Mouse (Mus musculus) neural tube, embryonic 14.5 days (tissue): ENCODE results near the gene Plk1. TPM values are rescaled to one million over a fixed set of nuclear protein-coding genes. Genes with fewer than 3 reads are reported as not detected.

ENCODE experiments used
- ATAC-seq: fragments of 200-750 bp; cut with Nextera tagmentation; 2 replicates; pipeline ENCODE4 v1.8.0; 2017; ENCODE audit warnings: low read depth, mild to moderate bottlenecking, moderate TSS enrichment, moderate library complexity
- H3K27ac ChIP-seq: fragments of 300-500 bp; sonication (generic); 2 replicates; pipeline ENCODE4 v1.5.1; 2014; ENCODE audit warnings: low read depth, mild to moderate bottlenecking, control low read depth, low read length, moderate library complexity, mixed read lengths
- H3K27me3 ChIP-seq: fragments of 300-500 bp; sonication (generic); 2 replicates; pipeline ENCODE4 v1.6.1; 2014; ENCODE audit warnings: low read length; ENCODE audit not compliant: control insufficient read depth, insufficient read depth
- H3K36me3 ChIP-seq: fragments of 300-500 bp; sonication (generic); 2 replicates; pipeline ENCODE4 v1.6.1; 2014; ENCODE audit warnings: low read length, mixed read lengths; ENCODE audit not compliant: control insufficient read depth, insufficient read depth
- H3K4me1 ChIP-seq: fragments of 300-500 bp; sonication (generic); 2 replicates; pipeline ENCODE4 v1.6.1; 2014; ENCODE audit warnings: low read length; ENCODE audit not compliant: control insufficient read depth, insufficient read depth
- H3K4me2 ChIP-seq: fragments of 300-500 bp; sonication (generic); 2 replicates; pipeline ENCODE4 v1.6.1; 2014; ENCODE audit warnings: mild to moderate bottlenecking, low read depth, low read length, control low read depth
- H3K4me3 ChIP-seq: fragments of 300-500 bp; sonication (generic); 2 replicates; pipeline ENCODE4 v1.5.1; 2014; ENCODE audit warnings: low read depth, low read length, control low read depth, mixed read lengths
- H3K9ac ChIP-seq: fragments of 300-500 bp; sonication (generic); replicated peaks from 2 replicates; pipeline ENCODE4 v1.6.1; 2014; ENCODE audit warnings: low read depth, mild to moderate bottlenecking, control low read depth, low read length, mixed read lengths
- H3K9me3 ChIP-seq: fragments of 300-500 bp; sonication (generic); 2 replicates; pipeline ENCODE4 v1.6.1; 2016; ENCODE audit warnings: low read length; ENCODE audit not compliant: control insufficient read depth
- WGBS: fragments of 180-500 bp; shearing (Covaris S2); extraction: QIAGEN DNeasy Blood & Tissue Kit; methylation state at CpG from one replicate; pipeline ENCODE4 v1.1.7; 2014; 5-methylcytosine and 5-hydroxymethylcytosine counted together
- polyA plus RNA-seq: library from polyadenylated mRNA; unstranded; fragments of >200 nt; fragmentation: Nextera tagmentation; extraction: Ambion mirVana; gene quantifications from 2 replicates; pipeline ENCODE4 v1.2.1, GENCODE M21; 2014

The Plk1 gene
- polyA plus RNA-seq, 1 experiment from 2014 or later: 5.0 TPM

DNA sequence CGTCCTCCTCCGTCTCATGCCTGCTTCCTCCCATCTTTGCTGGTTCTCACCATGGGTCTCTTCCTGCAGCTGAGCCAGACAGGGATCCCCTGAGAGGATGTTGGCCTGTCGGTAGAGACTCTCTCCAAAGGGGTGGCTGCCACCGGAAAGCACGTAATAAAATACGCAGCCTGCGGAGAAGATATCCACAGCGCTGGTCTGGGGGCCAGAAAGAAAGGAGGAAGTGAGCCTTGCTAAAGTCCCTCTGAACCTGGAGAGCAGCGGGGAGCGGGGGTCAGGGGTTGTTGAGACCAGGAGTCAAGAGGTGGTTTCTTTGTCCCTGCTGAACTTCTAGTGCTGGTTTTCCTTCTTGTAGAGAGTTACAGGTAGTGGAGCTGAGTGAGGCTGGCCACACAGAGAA, 12.4 kb downstream of the Plk1 start:
- Histone ChIP-seq H3K9ac (no peak overlapping the region), H3K9me3 (no peaks in the 10 kb centered on the region), H3K36me3 (no peaks in the 10 kb centered on the region), H3K27me3 (no peaks in the 10 kb centered on the region), H3K4me1 (no peaks in the 10 kb centered on the region), H3K27ac (no peak overlapping the region), H3K4me3 (no peak overlapping the region), H3K4me2 (no peak overlapping the region)
- no peak for ATAC-seq
- 72% methylated on average over 10 of the region's 10 CpGs for WGBS

DNA sequence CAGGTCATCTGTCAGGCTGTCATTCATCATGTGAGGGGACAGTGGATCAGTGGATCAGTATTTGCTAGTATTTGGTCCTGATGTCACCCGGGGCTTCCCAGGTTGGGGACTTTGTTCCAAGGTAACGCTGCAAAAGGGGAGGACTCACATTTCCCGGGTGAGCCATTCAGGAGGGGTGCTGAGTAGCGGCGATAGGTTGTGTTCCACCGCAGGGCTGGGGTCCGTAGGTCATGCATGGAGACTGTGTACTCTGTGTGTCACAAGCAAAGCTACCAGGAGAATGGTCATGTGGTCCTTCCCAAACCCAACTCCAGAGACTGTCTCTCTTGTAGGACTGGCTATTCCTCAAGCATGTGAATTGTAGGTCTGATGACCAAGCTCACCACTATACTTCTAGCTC, 21.5 kb downstream of the Plk1 start:
- Histone ChIP-seq H3K27ac (no peak overlapping the region), H3K9me3 (no peaks in the 10 kb centered on the region), H3K4me3 (no peak overlapping the region), H3K9ac (no peak overlapping the region), H3K4me2 (no peak overlapping the region), H3K4me1 (no peaks in the 10 kb centered on the region), H3K36me3 (no peaks in the 10 kb centered on the region), H3K27me3 (no peaks in the 10 kb centered on the region)
- no peak for ATAC-seq
- whole genome bisulfite sequencing: 95% methylated on average over 7 of the region's 7 CpGs

DNA sequence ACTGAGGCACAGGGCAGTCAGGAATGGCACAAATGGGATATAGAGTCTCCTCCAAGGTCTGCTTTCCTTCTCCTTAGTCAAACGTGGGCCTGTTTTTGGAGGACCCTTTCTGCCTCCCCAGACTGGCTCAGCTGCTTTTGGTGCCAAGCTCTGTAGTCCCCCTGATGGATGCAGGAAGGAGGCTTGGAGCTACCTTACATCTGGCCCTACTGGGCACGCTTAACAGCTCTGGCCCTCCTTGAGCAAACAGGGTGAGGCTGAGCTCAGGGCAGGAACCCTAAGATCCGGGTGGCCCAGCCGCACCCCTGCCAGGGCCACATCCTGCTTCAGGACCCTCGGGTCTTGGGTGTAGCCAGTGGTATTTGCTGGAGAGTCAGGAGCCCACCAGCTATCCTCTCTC, 25.3 kb downstream of the Plk1 start:
- H3K36me3 ChIP-seq: no peaks in the 10 kb centered on the region
- H3K27ac ChIP-seq: no peak overlapping the region
- ATAC-seq: no peak
- 74% methylated on average over 5 of the region's 5 CpGs for WGBS
- no peak overlapping the region for H3K9ac ChIP-seq
- H3K27me3 ChIP-seq: no peaks in the 10 kb centered on the region
- no peaks in the 10 kb centered on the region for H3K4me1 ChIP-seq
- H3K4me2 ChIP-seq: no peak overlapping the region
- no peak overlapping the region for H3K4me3 ChIP-seq
- H3K9me3 ChIP-seq: no peaks in the 10 kb centered on the region

DNA sequence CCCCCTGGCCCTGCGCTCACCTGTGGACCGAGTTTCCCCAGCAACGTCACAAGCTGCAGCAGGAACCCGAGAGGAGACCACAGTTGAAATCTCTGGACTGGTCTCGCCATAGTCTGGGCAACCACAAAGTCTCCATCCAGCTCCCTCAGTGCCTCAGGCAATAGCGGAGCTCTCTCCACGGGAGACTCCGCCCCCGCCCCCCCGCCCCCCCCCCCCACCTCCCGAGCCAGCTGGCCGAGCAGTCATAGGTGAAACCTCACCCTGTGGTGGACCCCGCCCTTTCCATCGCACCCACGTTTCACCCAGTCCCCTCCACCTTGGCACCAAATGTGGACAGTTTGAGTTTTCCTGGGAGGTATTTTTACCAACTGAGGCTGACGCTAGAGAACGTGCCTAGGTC, 26.8 kb downstream of the Plk1 start, which contains the start of gene Ern2:
Ern2 (minus strand) TSS at position 165 of the 400 bp plus-strand sequence.
- Histone ChIP-seq H3K4me3 (no peak within 1 kb of the TSS), H3K27me3 (no peaks in the 10 kb centered on the region), H3K9me3 (no peaks in the 10 kb centered on the region), H3K4me1 (no peaks in the 10 kb centered on the region), H3K36me3 (no peaks in the 10 kb centered on the region), H3K4me2 (peak within 1 kb of the TSS; percentile 30; the same call in 1 of the 2 replicates), H3K9ac (no peak within 1 kb of the TSS), H3K27ac (no peak within 1 kb of the TSS)
- 21% methylated on average over 14 of the region's 17 CpGs for WGBS
- no peak for ATAC-seq

DNA sequence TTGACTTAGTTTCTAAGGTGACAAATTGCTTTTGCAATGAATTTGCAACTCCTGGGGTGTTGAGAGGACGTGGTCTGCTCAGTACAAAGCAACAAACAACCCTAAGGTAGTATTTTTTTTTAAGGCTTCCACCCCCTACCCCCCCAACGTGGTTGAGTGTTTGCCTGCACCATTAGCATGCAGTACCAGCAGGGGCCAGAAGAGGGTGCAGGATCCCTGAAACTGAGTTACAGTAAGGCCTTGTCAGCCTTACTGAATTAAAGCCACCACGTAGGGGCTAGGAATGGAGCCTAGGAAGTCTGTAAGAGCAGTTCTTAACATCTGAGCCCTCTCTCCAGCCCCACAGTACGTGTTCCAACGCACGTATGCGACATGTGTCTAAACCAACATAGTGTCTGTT, 30.2 kb downstream of the Plk1 start:
- no peaks in the 10 kb centered on the region for H3K4me1 ChIP-seq
- WGBS: 31% methylated on average over 7 of the region's 7 CpGs
- no peak overlapping the region for H3K27ac ChIP-seq
- ATAC-seq: no peak
- no peak overlapping the region for H3K4me2 ChIP-seq
- H3K9ac ChIP-seq: no peak overlapping the region
- no peaks in the 10 kb centered on the region for H3K27me3 ChIP-seq
- no peaks in the 10 kb centered on the region for H3K36me3 ChIP-seq
- H3K9me3 ChIP-seq: no peaks in the 10 kb centered on the region
- no peak overlapping the region for H3K4me3 ChIP-seq

DNA sequence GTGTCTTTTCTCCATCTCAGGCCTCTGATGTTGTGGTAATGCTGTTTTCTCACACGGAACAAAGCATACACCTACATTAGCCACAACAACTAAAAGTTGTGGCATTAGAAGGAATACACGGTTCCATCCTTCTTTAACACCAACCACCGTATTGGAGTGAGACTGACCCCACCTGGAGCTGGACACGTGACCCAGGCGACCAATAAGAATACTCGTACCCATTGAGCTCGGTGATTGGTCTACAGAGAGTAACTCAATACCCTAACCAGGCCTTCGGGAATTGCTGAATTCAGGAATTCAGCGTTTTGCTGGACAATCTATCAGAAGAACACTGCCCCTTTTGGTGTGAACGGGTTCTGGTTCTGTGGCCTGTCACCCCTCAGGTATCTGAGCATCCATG, 31.9 kb downstream of the Plk1 start:
- H3K4me3 ChIP-seq: no peak overlapping the region
- H3K4me2 ChIP-seq: no peak overlapping the region
- no peaks in the 10 kb centered on the region for H3K9me3 ChIP-seq
- no peak overlapping the region for H3K9ac ChIP-seq
- H3K4me1 ChIP-seq: no peaks in the 10 kb centered on the region
- H3K36me3 ChIP-seq: no peaks in the 10 kb centered on the region
- WGBS: 68% methylated on average over 10 of the region's 10 CpGs
- no peak for ATAC-seq
- no peak overlapping the region for H3K27ac ChIP-seq
- no peaks in the 10 kb centered on the region for H3K27me3 ChIP-seq

DNA sequence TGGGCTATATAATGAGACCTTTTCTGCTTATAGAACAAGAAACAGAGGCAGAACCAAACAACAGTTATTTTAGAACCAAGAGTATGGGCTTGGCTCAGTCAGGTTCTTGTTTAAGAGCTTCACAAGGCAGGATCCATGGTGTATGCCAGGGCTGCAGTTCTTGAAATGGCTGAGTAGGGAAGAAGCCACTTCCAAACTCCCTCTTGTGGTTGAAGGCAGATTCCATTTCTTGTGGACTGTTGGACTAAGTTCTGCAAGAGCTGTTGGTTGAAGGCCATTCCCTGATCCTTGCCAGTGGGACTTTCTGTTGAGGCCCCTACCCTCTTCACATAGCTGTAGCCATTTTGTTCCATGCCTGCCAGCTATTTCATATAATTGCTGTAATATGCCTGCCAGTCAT, 34.7 kb downstream of the Plk1 start:
- H3K4me1 ChIP-seq: no peaks in the 10 kb centered on the region
- H3K9ac ChIP-seq: no peak overlapping the region
- no peaks in the 10 kb centered on the region for H3K9me3 ChIP-seq
- ATAC-seq: no peak
- H3K27me3 ChIP-seq: no peaks in the 10 kb centered on the region
- no peak overlapping the region for H3K4me2 ChIP-seq
- H3K36me3 ChIP-seq: no peaks in the 10 kb centered on the region
- H3K27ac ChIP-seq: no peak overlapping the region
- H3K4me3 ChIP-seq: no peak overlapping the region

DNA sequence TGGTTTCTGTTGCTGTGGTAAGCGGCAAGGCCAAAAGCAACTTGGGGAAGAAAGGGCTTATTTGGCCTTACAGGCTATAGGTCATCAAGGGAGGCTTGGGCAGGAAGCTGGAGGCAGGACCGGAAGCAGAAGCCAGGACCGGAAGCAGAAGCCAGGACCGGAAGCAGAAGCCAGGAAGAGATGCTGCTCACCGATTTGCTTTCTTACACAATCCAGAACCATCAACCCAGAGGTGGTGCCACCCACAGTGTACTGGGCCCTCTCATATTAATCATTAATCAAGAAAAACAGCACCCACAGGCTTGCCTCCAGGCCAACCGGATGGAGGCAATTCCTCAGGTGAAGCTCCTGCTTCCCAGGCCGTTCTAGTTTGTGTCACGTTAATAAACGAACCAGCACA, 37.5 kb downstream of the Plk1 start:
- Histone ChIP-seq H3K4me1 (no peaks in the 10 kb centered on the region), H3K36me3 (no peaks in the 10 kb centered on the region), H3K4me2 (no peak overlapping the region), H3K27ac (no peak overlapping the region), H3K9me3 (no peaks in the 10 kb centered on the region), H3K9ac (no peak overlapping the region), H3K27me3 (no peaks in the 10 kb centered on the region), H3K4me3 (no peak overlapping the region)
- 86% methylated on average over 9 of the region's 9 CpGs for WGBS
- ATAC-seq: no peak

DNA sequence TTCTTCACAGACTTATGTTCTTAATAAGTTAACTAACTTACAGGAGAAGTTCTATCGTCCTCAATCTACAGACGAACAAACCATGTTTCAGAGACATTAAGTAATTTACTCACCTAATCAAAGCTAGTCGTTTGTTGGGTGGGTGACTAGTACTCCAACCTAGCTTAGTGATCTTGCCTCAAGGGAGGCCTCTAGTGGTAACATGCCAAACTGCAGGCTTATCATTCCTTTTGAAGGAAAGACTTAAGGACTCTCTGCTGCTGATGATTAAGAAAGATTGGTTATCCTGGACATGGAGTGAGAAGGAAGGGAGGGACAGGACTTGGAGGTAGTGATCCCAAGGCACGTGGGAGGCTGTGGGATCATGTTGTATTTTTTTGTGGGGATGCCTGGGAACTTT, 38.1 kb downstream of the Plk1 start:
- no peak for ATAC-seq
- Histone ChIP-seq H3K4me3 (no peak overlapping the region), H3K4me2 (no peak overlapping the region), H3K4me1 (no peaks in the 10 kb centered on the region), H3K27me3 (no peaks in the 10 kb centered on the region), H3K9me3 (no peaks in the 10 kb centered on the region), H3K27ac (no peak overlapping the region), H3K9ac (no peak overlapping the region), H3K36me3 (no peaks in the 10 kb centered on the region)
- 33% methylated on average over 4 of the region's 4 CpGs for WGBS

DNA sequence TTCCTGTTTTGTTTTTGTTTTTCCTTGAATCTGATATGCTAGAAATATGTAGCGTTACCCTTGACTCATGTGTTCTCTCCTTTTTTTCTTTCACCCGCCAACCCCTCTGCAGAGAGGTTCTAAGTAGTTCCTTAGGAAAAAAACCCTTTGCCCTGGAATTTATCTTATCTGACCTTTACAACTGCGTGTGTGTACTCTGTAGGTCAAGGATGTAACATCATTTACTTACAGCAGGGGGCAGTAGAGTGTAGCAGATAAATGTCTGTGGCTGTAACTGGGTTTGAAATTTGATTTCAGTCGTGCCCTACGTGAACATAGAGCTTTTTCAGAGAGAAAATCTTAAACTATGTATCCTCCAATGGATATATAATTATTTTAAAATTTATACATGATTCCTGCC, 40.1 kb downstream of the Plk1 start:
- H3K36me3 ChIP-seq: no peaks in the 10 kb centered on the region
- 33% methylated on average over 5 of the region's 5 CpGs for WGBS
- no peak overlapping the region for H3K27ac ChIP-seq
- no peaks in the 10 kb centered on the region for H3K27me3 ChIP-seq
- no peaks in the 10 kb centered on the region for H3K4me1 ChIP-seq
- no peak overlapping the region for H3K4me3 ChIP-seq
- no peaks in the 10 kb centered on the region for H3K9me3 ChIP-seq
- no peak overlapping the region for H3K9ac ChIP-seq
- no peak overlapping the region for H3K4me2 ChIP-seq
- no peak for ATAC-seq
